Mouse (Mus musculus): ENCODE data around the gene Map2k1. TPM values are rescaled to one million over a fixed set of nuclear protein-coding genes. Genes with fewer than 3 reads are reported as not detected.
A peak's percentile ranks its signal among the peaks of the same experiment; 100 is the strongest.
"Not testable (repeated sequence)": the region's sequence is repeated elsewhere in the genome, so short reads cannot be mapped to it uniquely, and the experiment has no call there.

The Map2k1 gene
- polyA plus RNA-seq, 1 experiment from 2014 or later, result 52.0 TPM

- no peak overlapping the region for H3K27ac ChIP-seq
- no peak overlapping the region for H3K9ac ChIP-seq
- ATAC-seq (ENCODE audit: low FRiP score), result no peak
- no peaks in the 10 kb centered on the region for H3K4me1 ChIP-seq (replicated peaks)
- 98% methylated on average over 5 of the region's 5 CpGs for whole genome bisulfite sequencing
- no peaks in the 10 kb centered on the region for H3K9me3 ChIP-seq
- no peak overlapping the region for H3K4me2 ChIP-seq
- H3K27me3 ChIP-seq, result no peaks in the 10 kb centered on the region
- H3K36me3 ChIP-seq, result peaks cover 19% of the 10 kb centered on the region
- H3K4me3 ChIP-seq, result no peak overlapping the region
These were observed 55.2 kb downstream of the Map2k1 start for GRCm38 (mm10) chr9:64198068-64198762.

DNA sequence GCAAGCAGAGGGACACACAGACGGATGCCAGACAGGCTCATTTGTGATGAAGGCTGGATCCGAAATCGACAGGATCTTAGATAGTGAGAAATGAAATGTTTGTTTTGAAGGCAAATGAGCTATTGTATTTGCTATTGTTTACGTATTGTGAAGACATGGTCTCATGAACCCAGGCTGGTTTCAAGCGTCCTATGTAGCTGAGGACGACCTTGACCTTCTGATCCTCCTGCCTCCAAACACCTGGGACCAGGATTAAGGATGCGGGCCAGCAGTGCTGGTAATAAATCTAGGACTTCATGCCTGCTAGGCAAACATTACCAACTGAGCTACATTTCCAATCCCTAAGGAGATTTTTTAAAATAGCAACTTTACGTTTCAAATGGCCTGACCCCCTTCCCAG is 55.9 kb downstream of the Map2k1 start:
- H3K27ac ChIP-seq, result no peak overlapping the region

DNA sequence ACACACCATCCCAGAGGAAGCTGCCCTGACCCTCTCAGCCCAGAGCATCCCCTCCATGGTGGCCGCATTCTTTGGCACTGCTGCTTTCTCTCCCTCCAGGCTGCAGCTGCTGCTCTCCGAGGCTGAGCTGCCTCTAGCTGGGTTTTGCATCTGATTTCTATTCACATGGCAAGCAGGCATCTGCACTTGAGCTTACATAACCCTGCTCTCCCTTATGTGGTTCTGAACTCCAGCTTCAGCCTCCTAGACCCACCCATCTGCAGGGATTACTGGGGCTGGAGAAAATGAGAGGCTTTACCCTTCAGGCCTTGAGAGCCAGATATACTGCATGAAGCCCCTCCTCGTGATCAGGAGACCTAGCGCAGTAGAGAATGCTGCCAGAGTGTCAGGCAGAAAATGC is 57.9 kb downstream of the Map2k1 start:
- no peak overlapping the region for H3K4me3 ChIP-seq
- ATAC-seq (ENCODE audit: low FRiP score), result no peak
- no peaks in the 10 kb centered on the region for H3K27me3 ChIP-seq
- peaks cover 30% of the 10 kb centered on the region for H3K36me3 ChIP-seq
- no peaks in the 10 kb centered on the region for H3K4me1 ChIP-seq (replicated peaks)
- H3K27ac ChIP-seq, result no peak overlapping the region
- no peak overlapping the region for H3K4me2 ChIP-seq
- WGBS, result 85% methylated on average over 4 of the region's 4 CpGs
- H3K9ac ChIP-seq, result no peak overlapping the region
- no peaks in the 10 kb centered on the region for H3K9me3 ChIP-seq

More for the DNA sequence above, 55.9 kb downstream of the Map2k1 start:
- Histone ChIP-seq H3K9ac (no peak overlapping the region), H3K4me3 (no peak overlapping the region), H3K4me1 (replicated peaks) (no peaks in the 10 kb centered on the region), H3K36me3 (peaks cover 19% of the 10 kb centered on the region), H3K9me3 (no peaks in the 10 kb centered on the region), H3K4me2 (no peak overlapping the region), H3K27me3 (no peaks in the 10 kb centered on the region)
- WGBS, result 87% methylated on average over 8 of the region's 8 CpGs
- ATAC-seq (ENCODE audit: low FRiP score), result no peak

DNA sequence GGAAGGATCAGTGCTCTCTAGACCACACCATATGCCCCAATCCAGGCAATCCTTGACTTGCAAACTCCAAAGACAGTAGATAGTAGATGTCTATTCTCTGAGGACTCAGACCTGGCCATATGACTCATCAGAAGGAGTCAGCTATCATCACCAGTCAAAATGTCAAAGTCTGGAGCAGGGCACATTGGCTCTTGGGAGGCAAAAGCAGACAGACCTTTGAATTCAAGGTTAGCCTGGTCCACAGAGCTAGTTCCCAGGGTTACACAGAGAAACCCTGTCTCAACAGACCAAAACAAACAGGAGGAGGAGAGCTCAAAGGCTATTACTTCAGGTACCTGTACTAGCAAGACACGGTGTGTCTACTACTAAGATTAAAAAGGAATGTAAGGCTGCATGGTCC is 59.6 kb downstream of the Map2k1 start:
- no peak for ATAC-seq (ENCODE audit: low FRiP score)
- H3K4me2 ChIP-seq, result no peak overlapping the region
- H3K36me3 ChIP-seq, result peaks cover 43% of the 10 kb centered on the region
- no peak overlapping the region for H3K9ac ChIP-seq
- no peaks in the 10 kb centered on the region for H3K27me3 ChIP-seq
- H3K4me1 ChIP-seq (replicated peaks), result no peaks in the 10 kb centered on the region
- H3K27ac ChIP-seq, result no peak overlapping the region
- H3K4me3 ChIP-seq, result no peak overlapping the region
- H3K9me3 ChIP-seq, result no peaks in the 10 kb centered on the region
- WGBS, result 94% methylated on average over 1 of the region's 1 CpGs

DNA sequence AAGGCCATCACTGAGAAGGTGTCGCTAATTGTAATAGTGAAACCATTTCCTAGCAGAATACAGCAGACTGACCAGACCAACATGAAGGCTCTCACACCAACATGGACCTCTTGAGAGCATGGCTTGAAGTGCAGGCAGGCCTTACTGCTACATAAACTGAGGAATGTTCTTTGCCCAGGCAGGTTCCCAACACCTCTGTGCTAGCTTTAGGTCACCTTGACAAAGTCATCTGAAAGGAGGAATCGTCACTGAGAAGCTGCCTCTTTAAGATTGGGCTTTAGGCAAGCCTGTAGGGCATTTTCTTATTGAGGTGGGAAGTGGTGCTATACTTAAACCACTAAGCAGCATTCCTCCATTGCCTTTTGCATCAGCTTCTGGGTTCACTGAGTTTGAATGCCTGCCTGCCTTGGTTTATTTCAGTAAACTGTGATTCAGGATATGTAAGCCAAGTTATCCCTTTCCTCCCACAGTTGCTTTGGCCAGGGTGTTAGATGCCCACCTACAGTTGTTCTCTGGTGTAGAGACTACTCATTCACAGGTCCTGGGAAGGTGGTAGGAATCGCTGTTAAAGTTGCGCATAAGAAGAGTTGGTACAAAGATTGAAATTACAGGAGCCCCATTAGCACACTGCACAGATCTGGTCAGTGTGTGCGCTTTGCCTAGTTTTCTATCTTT is 69.1 kb downstream of the Map2k1 start:
- no peak overlapping the region for H3K4me2 ChIP-seq
- H3K9me3 ChIP-seq, result no peaks in the 10 kb centered on the region
- WGBS, result 94% methylated on average over 5 of the region's 5 CpGs
- no peak overlapping the region for H3K27ac ChIP-seq
- no peak overlapping the region for H3K4me3 ChIP-seq
- H3K27me3 ChIP-seq, result no peaks in the 10 kb centered on the region
- no peak overlapping the region for H3K9ac ChIP-seq
- peaks cover 8% of the 10 kb centered on the region for H3K4me1 ChIP-seq (replicated peaks)
- peaks cover 64% of the 10 kb centered on the region for H3K36me3 ChIP-seq
- ATAC-seq (ENCODE audit: low FRiP score), result no peak

DNA sequence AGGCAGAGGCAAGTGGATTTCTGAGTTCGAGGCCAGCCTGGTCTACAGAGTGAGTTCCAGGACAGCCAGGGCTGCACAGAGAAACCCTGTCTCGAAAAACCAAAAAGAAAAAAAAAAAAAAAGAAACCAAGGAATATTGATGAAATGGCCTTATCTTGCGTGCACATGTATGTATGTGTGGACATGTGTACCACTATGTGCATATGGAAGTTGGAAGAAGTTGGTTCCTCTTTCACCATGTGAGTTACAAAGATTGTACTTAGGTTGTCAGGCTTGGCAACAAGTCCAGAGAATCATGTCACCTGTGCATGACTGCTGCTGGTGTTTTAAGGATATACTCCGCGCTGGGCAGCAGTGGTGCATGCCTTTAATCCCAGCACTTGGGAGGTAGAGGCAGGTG is 70.1 kb downstream of the Map2k1 start:
- not testable (repeated sequence) for H3K4me3 ChIP-seq; H3K9me3 ChIP-seq; ATAC-seq (ENCODE audit: low FRiP score); H3K27me3 ChIP-seq; H3K27ac ChIP-seq; H3K4me2 ChIP-seq; H3K9ac ChIP-seq
- 92% methylated on average over 5 of the region's 5 CpGs for WGBS
- peaks cover 13% of the 10 kb centered on the region for H3K4me1 ChIP-seq (replicated peaks)
- H3K36me3 ChIP-seq, result peaks cover 59% of the 10 kb centered on the region

GRCm38 (mm10) chr9:64178974-64179646 is 74.3 kb downstream of the Map2k1 start, which contains the start of gene Snapc5:
Snapc5 (plus strand) TSS chr9:64179274.
- H3K4me2 ChIP-seq, result peak within 1 kb of the TSS; percentile 56
- peak within 1 kb of the TSS; percentile 59 for H3K4me3 ChIP-seq
- WGBS, result under 1% methylated on average over 35 of the region's 35 CpGs
- peaks cover 30% of the 10 kb centered on the region for H3K4me1 ChIP-seq (replicated peaks)
- peaks cover 68% of the 10 kb centered on the region for H3K36me3 ChIP-seq
- peak within 1 kb of the TSS; percentile 76 for H3K9ac ChIP-seq
- no peaks in the 10 kb centered on the region for H3K27me3 ChIP-seq
- no peaks in the 10 kb centered on the region for H3K9me3 ChIP-seq
- H3K27ac ChIP-seq, result peak within 1 kb of the TSS; percentile 85
- peak; percentile 97 for ATAC-seq (ENCODE audit: low FRiP score)

- Histone ChIP-seq H3K27me3 (no peaks in the 10 kb centered on the region), H3K4me1 (replicated peaks) (peaks cover 33% of the 10 kb centered on the region), H3K4me3 (peak overlapping the region; percentile 59), H3K9ac (peak overlapping the region; percentile 76; the same call in 1 of the 2 replicates), H3K4me2 (peak overlapping the region; percentile 56), H3K9me3 (no peaks in the 10 kb centered on the region), H3K27ac (peak overlapping the region; percentile 85), H3K36me3 (peaks cover 66% of the 10 kb centered on the region)
- WGBS, result 45% methylated on average over 3 of the region's 3 CpGs
- ATAC-seq (ENCODE audit: low FRiP score), result peak; percentile 65; the same call in 1 of the 2 replicates
These were observed 74.8 kb downstream of the Map2k1 start for GRCm38 (mm10) chr9:64178610-64178973.

DNA sequence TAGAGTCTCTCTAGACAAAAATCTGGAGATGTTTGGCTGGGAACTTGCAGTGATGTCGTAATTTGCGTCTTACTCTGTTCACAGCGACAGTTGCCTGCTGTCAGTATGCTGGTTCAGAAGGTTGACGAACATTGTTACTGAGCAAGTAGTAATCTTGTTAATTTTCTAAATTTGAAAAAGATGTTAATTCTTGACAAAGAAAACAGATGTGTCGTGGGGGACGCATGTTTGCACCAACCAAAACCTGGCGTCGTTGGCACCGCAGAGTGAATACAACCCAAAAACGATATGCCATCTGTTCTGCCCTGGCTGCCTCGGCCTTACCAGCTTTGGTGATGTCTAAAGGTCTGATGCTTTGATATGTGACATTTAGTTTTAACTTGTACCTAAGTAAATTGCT is 78.1 kb downstream of the Map2k1 start:
- no peak overlapping the region for H3K27ac ChIP-seq
- no peak overlapping the region for H3K4me2 ChIP-seq
- WGBS, result 92% methylated on average over 11 of the region's 11 CpGs

GRCm38 (mm10) chr9:64174766-64175165 is 78.7 kb downstream of the Map2k1 start:
- Histone ChIP-seq H3K27me3 (no peaks in the 10 kb centered on the region), H3K4me2 (peak overlapping the region; percentile 83), H3K4me1 (replicated peaks) (peaks cover 35% of the 10 kb centered on the region), H3K9ac (peak overlapping the region; percentile 39; the same call in 1 of the 2 replicates), H3K36me3 (peaks cover 40% of the 10 kb centered on the region), H3K4me3 (peak overlapping the region; percentile 93), H3K27ac (no peak overlapping the region), H3K9me3 (no peaks in the 10 kb centered on the region)
- ATAC-seq (ENCODE audit: low FRiP score), result no peak
- WGBS, result 75% methylated on average over 8 of the region's 8 CpGs

More for the DNA sequence above, 78.1 kb downstream of the Map2k1 start:
- no peak overlapping the region for H3K9ac ChIP-seq
- H3K36me3 ChIP-seq, result peaks cover 40% of the 10 kb centered on the region
- no peak for ATAC-seq (ENCODE audit: low FRiP score)
- H3K27me3 ChIP-seq, result no peaks in the 10 kb centered on the region
- H3K4me3 ChIP-seq, result no peak overlapping the region
- H3K9me3 ChIP-seq, result no peaks in the 10 kb centered on the region
- peaks cover 40% of the 10 kb centered on the region for H3K4me1 ChIP-seq (replicated peaks)

DNA sequence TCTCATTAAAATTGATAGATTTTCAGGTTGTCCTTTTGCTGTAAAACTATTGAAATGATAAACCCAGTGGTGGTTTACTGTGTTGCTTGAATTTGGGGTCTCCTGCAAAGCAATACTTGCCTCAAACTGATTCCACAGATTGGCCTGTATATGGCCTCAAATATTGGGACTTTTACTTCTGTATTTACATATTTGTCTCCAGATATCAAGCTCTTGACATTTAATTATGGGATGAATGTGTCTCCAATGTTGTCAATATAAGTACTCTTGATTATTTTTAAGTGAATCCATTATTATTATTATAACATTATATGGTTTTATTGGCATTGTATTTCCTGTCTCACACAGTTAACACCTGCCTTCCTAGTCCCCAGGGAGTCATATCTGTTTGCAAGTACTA is 79.1 kb downstream of the Map2k1 start:
- H3K36me3 ChIP-seq, result peaks cover 40% of the 10 kb centered on the region
- peak overlapping the region; percentile 88 for H3K9ac ChIP-seq
- no peak for ATAC-seq (ENCODE audit: low FRiP score)

GRCm38 (mm10) chr9:64173666-64174220 is 79.7 kb downstream of the Map2k1 start:
- no peaks in the 10 kb centered on the region for H3K27me3 ChIP-seq
- H3K4me2 ChIP-seq, result peak overlapping the region; percentile 83
- peak overlapping the region; percentile 93 for H3K4me3 ChIP-seq
- no peaks in the 10 kb centered on the region for H3K9me3 ChIP-seq
- peak overlapping the region; percentile 88 for H3K9ac ChIP-seq
- WGBS, result under 1% methylated on average over 16 of the region's 16 CpGs
- H3K36me3 ChIP-seq, result peaks cover 40% of the 10 kb centered on the region
- peaks cover 30% of the 10 kb centered on the region for H3K4me1 ChIP-seq (replicated peaks)
- H3K27ac ChIP-seq, result peak overlapping the region; percentile 84
- no peak; the same call in 1 of the 2 replicates for ATAC-seq (ENCODE audit: low FRiP score)

More for the DNA sequence above, 79.1 kb downstream of the Map2k1 start:
- H3K27me3 ChIP-seq, result no peaks in the 10 kb centered on the region
- no peaks in the 10 kb centered on the region for H3K9me3 ChIP-seq
- peak overlapping the region; percentile 83 for H3K4me2 ChIP-seq
- peaks cover 32% of the 10 kb centered on the region for H3K4me1 ChIP-seq (replicated peaks)
- peak overlapping the region; percentile 93 for H3K4me3 ChIP-seq
- H3K27ac ChIP-seq, result no peak overlapping the region
